9 mouse cellular contexts compared by ENCODE assay signal in the genomic region with DNA sequence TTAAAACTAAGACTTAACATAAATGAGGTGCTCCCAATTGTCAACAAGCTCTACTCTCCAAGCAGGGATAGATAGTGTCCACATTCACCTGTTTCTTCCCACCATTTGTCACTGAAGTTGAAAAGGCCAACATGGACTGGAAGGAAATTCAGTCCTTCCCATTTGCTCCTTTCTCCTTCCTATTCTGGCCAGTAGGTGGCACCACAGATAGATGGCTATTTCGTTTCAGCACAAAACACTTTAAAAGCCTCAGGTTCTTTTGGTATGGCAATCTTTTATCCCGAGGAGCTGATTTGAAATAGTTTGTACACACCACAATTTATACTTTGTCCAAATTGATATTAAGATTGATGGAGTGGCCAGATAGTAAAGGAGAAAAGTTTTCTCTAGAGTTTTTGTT. TPM values are rescaled to one million over a fixed set of nuclear protein-coding genes. Genes with fewer than 3 reads are reported as not detected.
DNase-seq lines count a peak whose midpoint lies in the region; ATAC-seq and TF ChIP-seq lines count a peak whose summit lies in the region.
"Had no signal": no experiment of that assay in that cellular context is flagged by ENCODE, and none has a peak within 500 bp of the region (broad histone marks: within the 10 kb centered on the region; RNA-seq: fewer than 3 reads in every experiment).

No protein-coding gene starts in this region.

- peak; percentile 85 for TF ChIP-seq RAD21 in MEL (IDR thresholded peaks at IDR 0.05; ENCODE audit: low read depth, low read length)

- no peak overlapping the region for H3K4me3 ChIP-seq in hindbrain, embryonic 11.5 days (ENCODE audit: low read depth, low read length)
- no peak overlapping the region for H3K4me3 ChIP-seq in hindbrain, embryonic 12.5 days
- no peak overlapping the region for H3K4me3 ChIP-seq in MEL (ENCODE audit: control insufficient read depth in 1 of 2, insufficient read depth in 1 of 2, low read depth in 2 of 2, low read length in 2 of 2)
- H3K4me3 ChIP-seq: neural tube, embryonic 12.5 days had no signal

- WGBS in hindbrain, embryonic 11.5 days: 28% methylated on average over 2 of the region's 2 CpGs
- WGBS in hindbrain, embryonic 12.5 days: 28% methylated on average over 2 of the region's 2 CpGs

- no peaks in the 10 kb centered on the region for H3K9me3 ChIP-seq in hindbrain, embryonic 11.5 days (ENCODE audit: control insufficient read depth, low read length)
- H3K9me3 ChIP-seq in hindbrain, embryonic 12.5 days (replicated peaks): no peaks in the 10 kb centered on the region
- H3K9me3 ChIP-seq in MEL (replicated peaks; ENCODE audit: insufficient read depth, low read length): no peaks in the 10 kb centered on the region
- H3K9me3 ChIP-seq: neural tube, embryonic 12.5 days had no signal

- peak; percentile 36 to 71 (median 54) for TF ChIP-seq CTCF in MEL (IDR thresholded peaks at IDR 0.05 in 2 of 3, conservative IDR thresholded peaks at IDR 0.05 in 1 of 3; ENCODE audit: control insufficient read depth in 1 of 3, insufficient read depth in 1 of 3, low read depth in 2 of 3, low read length in 3 of 3, poor library complexity in 1 of 3, severe bottlenecking in 1 of 3)

- no peaks in the 10 kb centered on the region for H3K4me1 ChIP-seq in hindbrain, embryonic 11.5 days (replicated peaks; ENCODE audit: control insufficient read depth, insufficient read depth, low read length)
- no peaks in the 10 kb centered on the region for H3K4me1 ChIP-seq in hindbrain, embryonic 12.5 days
- H3K4me1 ChIP-seq in MEL (ENCODE audit: control insufficient read depth in 1 of 2, insufficient read depth in 2 of 2, low read length in 2 of 2): no peaks in the 10 kb centered on the region
- H3K4me1 ChIP-seq: neural tube, embryonic 12.5 days had no signal

- DNase-seq in hindbrain, embryonic 11.5 days (ENCODE audit: low spot score): peak; percentile 55
- DNase-seq in 3T3-L1 (ENCODE audit: low read depth, low spot score) (peak; percentile 66), MEL (ENCODE audit: low read depth, low spot score) (peak; percentile 58)
- peak; percentile 69 to 73 for DNase-seq in cerebellum, postnatal 10 days
- peak; percentile 43 for DNase-seq in lung, postnatal 25 days (ENCODE audit: low spot score)

- H3K27ac ChIP-seq in hindbrain, embryonic 11.5 days (ENCODE audit: low read depth, low read length): no peak overlapping the region
- no peak overlapping the region for H3K27ac ChIP-seq in hindbrain, embryonic 12.5 days
- no peak overlapping the region for H3K27ac ChIP-seq in MEL (ENCODE audit: control insufficient read depth, low read depth, low read length)
- H3K27ac ChIP-seq: neural tube, embryonic 12.5 days had no signal

- H3K4me2 ChIP-seq in hindbrain, embryonic 11.5 days (replicated peaks; ENCODE audit: low read depth, low read length): no peak overlapping the region
- H3K4me2 ChIP-seq in hindbrain, embryonic 12.5 days (replicated peaks): no peak overlapping the region
- H3K4me2 ChIP-seq: neural tube, embryonic 12.5 days had no signal

- TF ChIP-seq POLR2A in MEL (IDR thresholded peaks at IDR 0.05; ENCODE audit: control insufficient read depth in 1 of 2, insufficient read depth in 1 of 2, low read depth in 1 of 2, low read length in 2 of 2, poor library complexity in 1 of 2): no peak

- ATAC-seq in hindbrain, embryonic 11.5 days (ENCODE audit: low FRiP score): no peak
- no peak for ATAC-seq in hindbrain, embryonic 12.5 days (ENCODE audit: low FRiP score)
- ATAC-seq in inflammation-experienced regulatory T-cells, adult 6 months: peak; percentile 48
- no peak for ATAC-seq in monocyte, adult 5-6 weeks (replicated peaks; ENCODE audit: insufficient number of reproducible peaks, low FRiP score, low TSS enrichment, poor library complexity, severe bottlenecking)

- no peak for TF ChIP-seq EP300 in MEL (IDR thresholded peaks at IDR 0.05; ENCODE audit: low read depth in 1 of 2, low read length in 2 of 2)

- no peak overlapping the region for H3K9ac ChIP-seq in hindbrain, embryonic 11.5 days (ENCODE audit: low read depth, low read length)
- H3K9ac ChIP-seq in hindbrain, embryonic 12.5 days: no peak overlapping the region
- no peak overlapping the region for H3K9ac ChIP-seq in MEL (ENCODE audit: control insufficient read depth, low read depth, low read length, poor library complexity, severe bottlenecking)
- H3K9ac ChIP-seq: neural tube, embryonic 12.5 days had no signal

- H3K27me3 ChIP-seq in hindbrain, embryonic 11.5 days (ENCODE audit: control insufficient read depth, insufficient read depth, low read length): no peaks in the 10 kb centered on the region
- H3K27me3 ChIP-seq in hindbrain, embryonic 12.5 days: no peaks in the 10 kb centered on the region; the same call in 1 of the 2 replicates
- H3K27me3 ChIP-seq in MEL (ENCODE audit: control insufficient read depth in 1 of 2, insufficient read depth in 2 of 2, low read length in 2 of 2): no peaks in the 10 kb centered on the region
- H3K27me3 ChIP-seq: neural tube, embryonic 12.5 days had no signal

- no peaks in the 10 kb centered on the region for H3K36me3 ChIP-seq in hindbrain, embryonic 11.5 days (ENCODE audit: control insufficient read depth, insufficient read depth, low read length)
- no peaks in the 10 kb centered on the region for H3K36me3 ChIP-seq in hindbrain, embryonic 12.5 days
- H3K36me3 ChIP-seq in MEL (ENCODE audit: control insufficient read depth in 1 of 2, insufficient read depth in 2 of 2, low read length in 2 of 2): no peaks in the 10 kb centered on the region
- H3K36me3 ChIP-seq: neural tube, embryonic 12.5 days had no signal

- H3K79me2 ChIP-seq in MEL (ENCODE audit: control insufficient read depth, insufficient read depth, low read length, poor library complexity): no peaks in the 10 kb centered on the region

TF ChIP-seq in MEL, 35 proteins besides CTCF, POLR2A, EP300 and RAD21:
- TF ChIP-seq SMC3 (IDR thresholded peaks at IDR 0.05; ENCODE audit: low read depth, low read length): peak; percentile 87
- peak; percentile 82 for TF ChIP-seq ZC3H11A (IDR thresholded peaks at IDR 0.05; ENCODE audit: low read depth, low read length)
- TF ChIP-seq MYC (IDR thresholded peaks at IDR 0.05; ENCODE audit: low read depth, low read length): no peak
TF ChIP-seq in MEL: peak in this region for 2.

RNA-seq across cellular contexts. Expression of a gene that starts 21.7 kb away (rescaled TPM):
- polyA plus RNA-seq in hindbrain, embryonic 11.5 days (2014; fragmentation: Nextera tagmentation; extraction: Ambion mirVana): 1.5 and 2.0 TPM in 2 replicates
- 4.6 and 5.5 TPM in 2 replicates for polyA plus RNA-seq in hindbrain, embryonic 12.5 days (2016; fragmentation: Nextera tagmentation; extraction: Ambion mirVana)
- total RNA-seq in MEL (2012; rRNA removed): not detected in 2 replicates
- not detected for polyA plus RNA-seq in MEL (2012; ENCODE audit: insufficient read depth in 1 of 2, insufficient read length in 2 of 2, low read depth in 1 of 2, low replicate concordance in 2 of 2, missing spikeins in 1 of 2)
- not detected for polyA plus RNA-seq in inflammation-experienced regulatory T-cells, adult 6 months (2017; shearing (Covaris generic))
- total RNA-seq in monocyte, adult 5-6 weeks (2017): 0.19 TPM in 1 of 3 replicates, not detected in the others
